Mouse (Mus musculus): ENCODE results near the gene Sclt1.

The Sclt1 gene

DNA sequence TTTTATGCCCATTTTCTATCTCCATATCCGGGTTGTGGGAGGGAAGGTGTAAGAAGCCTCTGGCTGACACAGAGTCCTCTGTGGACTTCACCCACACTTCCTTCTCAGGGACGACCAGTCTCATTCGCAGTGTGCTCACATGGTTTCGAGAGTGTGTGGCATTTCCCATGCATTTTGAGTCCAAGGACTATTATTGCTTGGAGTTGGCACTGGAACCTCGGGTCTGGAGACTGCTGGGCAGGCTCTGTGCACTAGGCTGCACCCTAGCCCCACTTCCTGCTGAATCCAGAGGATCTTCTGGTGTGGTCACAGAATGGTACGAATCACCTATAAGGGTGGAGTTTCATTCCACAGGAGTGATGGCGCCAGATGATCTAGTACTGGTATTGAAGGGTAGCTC is 155.4 kb downstream of the Sclt1 start:
- no peak for DNase-seq (ENCODE audit: low spot score in 2 of 2)

DNA sequence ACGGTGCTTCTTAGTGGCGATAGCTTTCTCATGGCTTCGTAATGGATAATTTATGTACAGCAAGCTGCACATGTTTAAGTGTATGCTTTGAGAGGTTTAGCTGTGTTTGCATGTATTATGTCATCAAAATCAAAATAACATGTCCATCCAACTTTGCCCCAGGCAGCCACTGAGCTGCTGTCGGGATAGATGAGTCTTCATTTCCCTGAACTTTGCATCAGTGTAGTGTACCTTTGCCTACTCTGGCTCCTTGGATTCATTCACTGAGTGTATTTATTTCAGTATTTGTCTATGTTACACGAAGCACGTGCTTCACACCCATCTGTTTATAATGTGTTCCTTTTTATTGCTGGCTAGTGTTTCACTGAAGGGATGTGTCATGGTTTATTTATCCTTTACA is 156.0 kb downstream of the Sclt1 start:
- DNase-seq (ENCODE audit: low spot score in 2 of 2) = no peak

DNA sequence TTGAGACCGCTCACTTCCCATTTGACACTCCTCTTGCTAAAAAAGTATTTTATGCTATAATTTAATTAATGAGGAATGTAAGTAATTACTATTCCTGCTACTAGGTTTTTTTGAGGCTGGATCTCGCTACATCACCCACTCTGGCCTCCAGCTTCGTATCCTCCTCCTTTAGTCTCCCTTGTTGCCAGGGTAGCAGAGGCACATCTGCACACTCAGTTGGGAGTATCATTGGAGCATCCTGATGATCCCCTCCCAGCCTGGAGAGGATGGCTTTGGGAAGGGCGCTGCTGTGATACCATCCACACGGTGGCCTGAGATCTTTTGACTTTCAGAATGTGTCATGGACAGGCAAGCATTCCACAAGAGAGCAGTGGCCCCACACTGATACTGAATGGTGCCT is 156.8 kb downstream of the Sclt1 start:
- no peak for DNase-seq (ENCODE audit: low spot score in 2 of 2)

DNA sequence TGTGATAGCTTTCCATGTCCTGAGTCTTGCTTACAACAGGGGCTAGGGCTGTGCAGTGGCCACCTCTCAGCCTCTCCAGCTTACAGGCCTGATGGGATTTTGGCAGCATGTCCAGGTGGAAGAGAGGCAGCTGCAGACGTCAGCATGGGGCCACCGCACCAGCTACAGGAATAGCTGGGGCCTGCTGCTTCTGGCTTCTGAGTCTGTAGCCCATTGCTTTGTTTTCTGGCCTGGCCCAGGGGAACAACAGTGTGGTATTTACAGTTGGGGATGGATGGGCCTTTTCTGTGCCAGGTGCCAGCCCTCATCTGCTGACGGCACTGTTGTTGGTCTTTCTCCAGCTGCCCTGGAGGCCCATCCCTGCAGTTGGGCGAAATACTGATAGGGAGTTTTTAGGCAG is 158.7 kb downstream of the Sclt1 start:
- no peak for DNase-seq (ENCODE audit: low spot score in 2 of 2)

DNA sequence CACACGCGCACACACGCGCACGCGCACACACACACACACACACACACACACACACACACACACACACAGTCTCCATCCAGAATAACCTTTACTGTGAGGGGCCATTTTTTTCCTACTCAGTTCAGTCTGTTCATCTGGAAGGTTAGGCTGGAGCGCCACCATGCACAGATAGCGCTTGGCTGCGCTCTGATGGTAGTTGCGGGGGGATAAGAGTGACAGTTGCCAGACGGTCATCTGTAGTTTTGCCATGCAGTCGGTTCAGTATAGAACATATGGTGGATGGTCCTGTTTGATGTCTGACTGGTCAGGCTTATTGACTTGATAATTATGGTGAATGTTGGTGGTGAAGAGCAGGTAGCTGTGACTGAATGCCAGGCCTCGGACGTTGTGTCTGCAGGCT is 159.2 kb downstream of the Sclt1 start:
- DNase-seq (ENCODE audit: low spot score in 2 of 2) = no peak

DNA sequence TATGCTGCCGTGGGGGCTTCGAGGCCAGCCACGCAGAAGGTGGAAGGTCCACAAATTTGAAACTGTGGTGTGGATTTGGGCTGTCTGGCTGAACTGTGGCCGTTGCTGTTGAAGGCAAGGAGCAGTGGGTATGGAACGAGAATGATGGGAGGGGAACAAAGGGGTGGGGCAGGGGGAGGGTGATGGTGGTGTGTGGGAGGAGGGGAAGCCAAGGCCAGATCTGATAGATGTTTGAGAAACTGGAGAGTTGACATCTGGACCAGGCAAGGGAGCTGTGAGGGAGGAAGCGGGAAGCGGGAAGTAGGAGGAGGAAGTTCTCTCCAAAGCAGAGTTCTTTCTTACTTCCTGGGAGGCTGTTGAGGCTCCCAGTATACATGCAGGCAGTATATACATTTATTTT is 160.1 kb downstream of the Sclt1 start:
- no peak for DNase-seq (ENCODE audit: low spot score in 2 of 2)

DNA sequence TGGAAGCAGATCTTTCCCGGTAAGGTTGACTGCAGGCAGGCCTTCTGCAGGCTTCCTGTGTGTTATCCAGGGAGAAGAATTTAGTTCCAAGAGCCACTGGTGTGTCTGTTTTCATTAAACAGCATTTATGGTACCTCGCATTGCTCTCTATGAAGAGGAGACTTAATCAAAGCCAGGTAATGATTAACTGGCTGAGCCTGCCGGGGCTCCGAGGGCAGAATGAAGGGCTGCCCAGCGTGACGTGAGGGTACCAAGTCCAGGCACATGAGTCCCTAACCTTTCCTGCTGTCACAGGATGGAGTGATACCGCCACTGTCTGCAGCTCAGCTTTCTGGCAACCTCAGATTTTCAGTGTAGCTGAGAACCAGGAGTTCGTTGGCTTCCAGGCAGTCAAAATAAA is 160.9 kb downstream of the Sclt1 start:
- DNase-seq (ENCODE audit: low spot score in 2 of 2) = no peak

DNA sequence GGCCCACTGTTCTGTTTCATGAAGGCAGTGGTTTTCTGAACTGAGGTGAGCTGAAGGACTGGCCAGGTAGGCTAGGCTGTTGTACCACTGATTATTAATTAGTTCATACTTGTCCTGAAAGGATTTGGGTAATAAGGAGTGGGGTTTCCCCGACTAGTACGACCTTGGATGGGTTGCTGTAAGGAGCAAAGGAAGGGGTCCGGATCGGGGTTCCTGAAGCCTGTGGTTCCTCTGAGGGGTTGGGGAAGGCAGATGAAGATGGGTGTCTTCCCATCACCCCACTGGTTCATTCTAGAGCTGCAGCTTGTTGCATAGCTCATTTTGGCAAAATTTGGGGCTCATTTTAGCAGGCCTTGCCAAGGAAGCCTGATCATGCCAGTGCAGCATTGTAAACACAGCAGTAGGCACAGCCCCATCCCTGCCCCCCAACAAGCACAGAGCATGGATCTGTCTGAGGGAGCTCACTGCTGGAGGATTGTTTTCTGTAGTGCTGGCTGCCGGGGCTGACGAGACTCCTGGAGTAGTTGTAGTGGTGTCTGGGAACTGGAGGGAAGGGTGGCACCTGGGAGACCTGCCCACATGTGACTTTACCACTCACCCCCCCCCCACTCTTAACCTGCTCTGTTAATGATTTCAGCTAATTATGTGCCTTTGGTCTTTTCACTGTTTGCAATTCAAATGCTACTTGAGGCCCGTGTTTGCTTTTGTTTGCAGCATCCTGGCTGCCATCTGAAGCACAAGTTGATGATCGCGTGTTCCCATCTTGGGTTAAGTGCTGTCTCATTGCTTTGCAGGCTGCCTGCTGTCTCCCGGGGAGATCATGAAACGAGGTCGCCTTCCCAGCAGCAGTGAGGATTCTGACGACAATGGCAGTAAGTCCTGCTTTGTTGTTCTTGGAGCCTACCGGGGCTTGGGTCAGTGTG is 161.7 kb downstream of the Sclt1 start:
- no peak for DNase-seq (ENCODE audit: low spot score in 2 of 2)

DNA sequence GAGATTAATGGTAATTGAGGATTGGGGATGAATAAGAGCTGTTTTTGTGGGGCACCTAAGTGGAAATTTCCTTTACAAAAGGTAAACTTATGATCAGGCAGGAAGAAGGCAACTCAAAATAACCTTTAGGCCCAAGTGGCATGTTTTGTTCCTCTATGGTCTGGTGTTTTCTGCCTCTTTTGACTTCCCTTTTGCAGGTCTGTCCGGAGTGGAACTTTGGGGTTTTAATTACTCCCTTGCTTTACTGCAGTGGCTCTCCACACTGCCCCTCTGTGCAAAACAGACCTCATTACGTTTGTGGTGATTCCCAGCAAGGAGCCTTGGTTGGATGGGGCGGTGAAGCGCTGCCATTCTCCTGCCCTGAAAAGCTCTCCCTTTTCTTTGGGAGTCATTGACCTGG is 162.4 kb downstream of the Sclt1 start:
- no peak for DNase-seq (ENCODE audit: low spot score in 2 of 2)

DNA sequence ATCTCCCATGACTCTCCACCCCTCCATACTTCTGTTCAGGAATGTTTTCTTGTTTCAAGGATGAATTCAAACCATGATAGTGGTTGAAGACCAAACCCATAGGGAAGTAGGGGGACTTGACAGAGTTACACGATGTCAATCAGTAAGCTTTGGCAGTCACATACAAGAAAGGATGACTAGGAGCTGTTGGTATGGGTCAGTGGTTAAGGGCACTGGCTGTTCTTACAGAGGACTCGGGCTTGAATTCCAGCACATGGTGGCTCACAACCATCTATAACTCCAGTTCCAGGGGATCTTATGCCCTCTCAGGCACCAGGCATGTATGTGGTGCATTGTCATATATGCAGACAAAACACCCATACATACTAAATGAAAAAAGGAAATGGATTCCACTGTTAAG is 165.1 kb downstream of the Sclt1 start:
- no peak for DNase-seq (ENCODE audit: low spot score in 2 of 2)

All from spleen, postnatal 14 days (tissue).